Mouse (Mus musculus): ENCODE results near the gene Gdf15. TPM values are rescaled to one million over a fixed set of nuclear protein-coding genes. Genes with fewer than 3 reads are reported as not detected.

The Gdf15 gene
- polyA plus RNA-seq, 1 experiment from 2014 or later = 1.6 TPM

GRCm38 (mm10) chr8:70638752-70639151, 6.5 kb upstream of the Gdf15 start:
- H3K9ac ChIP-seq (ENCODE audit: low read length) = 0 out of 2 replicates have a peak overlapping the region, but pooled peaks have one; percentile 21
- H3K4me2 ChIP-seq (ENCODE audit: low read depth, low read length) = no peak overlapping the region
- H3K4me1 ChIP-seq (ENCODE audit: control insufficient read depth, insufficient read depth, low read length) = peaks cover 22% of the 10 kb centered on the region
- no peak overlapping the region for H3K4me3 ChIP-seq (ENCODE audit: low read length)
- no peaks in the 10 kb centered on the region for H3K27me3 ChIP-seq (ENCODE audit: control insufficient read depth, insufficient read depth, low read length)
- H3K9me3 ChIP-seq (replicated peaks; ENCODE audit: control insufficient read depth, low read length) = no peaks in the 10 kb centered on the region
- peak overlapping the region; percentile 25 for H3K27ac ChIP-seq (ENCODE audit: low read length)
- ATAC-seq (replicated peaks; ENCODE audit: extremely low read depth, insufficient read depth, low FRiP score) = no peak
- 51% methylated on average over 9 of the region's 9 CpGs for WGBS
- no peaks in the 10 kb centered on the region for H3K36me3 ChIP-seq (ENCODE audit: control insufficient read depth, insufficient read depth)

- ATAC-seq (replicated peaks; ENCODE audit: extremely low read depth, insufficient read depth, low FRiP score) = no peak
- H3K36me3 ChIP-seq (ENCODE audit: control insufficient read depth, insufficient read depth) = no peaks in the 10 kb centered on the region
- no peak overlapping the region for H3K4me2 ChIP-seq (ENCODE audit: low read depth, low read length)
- no peak overlapping the region for H3K9ac ChIP-seq (ENCODE audit: low read length)
- WGBS = 64% methylated on average over 8 of the region's 8 CpGs
- H3K4me3 ChIP-seq (ENCODE audit: low read length) = no peak overlapping the region
- H3K27me3 ChIP-seq (ENCODE audit: control insufficient read depth, insufficient read depth, low read length) = no peaks in the 10 kb centered on the region
- peaks cover 26% of the 10 kb centered on the region for H3K4me1 ChIP-seq (ENCODE audit: control insufficient read depth, insufficient read depth, low read length)
- H3K27ac ChIP-seq (ENCODE audit: low read length) = no peak overlapping the region
- no peaks in the 10 kb centered on the region for H3K9me3 ChIP-seq (replicated peaks; ENCODE audit: control insufficient read depth, low read length)
Measured at GRCm38 (mm10) chr8:70636838-70637237, 4.6 kb upstream of the Gdf15 start.

- Histone ChIP-seq H3K9ac (ENCODE audit: low read length) (no peak overlapping the region), H3K27ac (ENCODE audit: low read length) (no peak overlapping the region), H3K9me3 (replicated peaks; ENCODE audit: control insufficient read depth, low read length) (no peaks in the 10 kb centered on the region), H3K4me3 (ENCODE audit: low read length) (no peak overlapping the region), H3K4me2 (ENCODE audit: low read depth, low read length) (no peak overlapping the region), H3K27me3 (ENCODE audit: control insufficient read depth, insufficient read depth, low read length) (no peaks in the 10 kb centered on the region), H3K4me1 (ENCODE audit: control insufficient read depth, insufficient read depth, low read length) (peaks cover 35% of the 10 kb centered on the region), H3K36me3 (ENCODE audit: control insufficient read depth, insufficient read depth) (no peaks in the 10 kb centered on the region)
- ATAC-seq (replicated peaks; ENCODE audit: extremely low read depth, insufficient read depth, low FRiP score) = no peak
- WGBS = 74% methylated on average over 6 of the region's 6 CpGs
Measured at GRCm38 (mm10) chr8:70635527-70635926, 3.3 kb upstream of the Gdf15 start.

GRCm38 (mm10) chr8:70634066-70634465, 1.8 kb upstream of the Gdf15 start:
- no peaks in the 10 kb centered on the region for H3K9me3 ChIP-seq (replicated peaks; ENCODE audit: control insufficient read depth, low read length)
- no peak overlapping the region for H3K4me2 ChIP-seq (ENCODE audit: low read depth, low read length)
- peak overlapping the region; percentile 43 for H3K9ac ChIP-seq (ENCODE audit: low read length)
- H3K27ac ChIP-seq (ENCODE audit: low read length) = peak overlapping the region; percentile 53
- H3K4me1 ChIP-seq (ENCODE audit: control insufficient read depth, insufficient read depth, low read length) = peaks cover 37% of the 10 kb centered on the region
- H3K36me3 ChIP-seq (ENCODE audit: control insufficient read depth, insufficient read depth) = no peaks in the 10 kb centered on the region
- ATAC-seq (replicated peaks; ENCODE audit: extremely low read depth, insufficient read depth, low FRiP score) = peak; percentile 21; the same call in 1 of the 2 replicates
- no peak overlapping the region for H3K4me3 ChIP-seq (ENCODE audit: low read length)
- no peaks in the 10 kb centered on the region for H3K27me3 ChIP-seq (ENCODE audit: control insufficient read depth, insufficient read depth, low read length)
- 24% methylated on average over 6 of the region's 6 CpGs for WGBS

- 14% methylated on average over 24 of the region's 24 CpGs for WGBS
- H3K9me3 ChIP-seq (replicated peaks; ENCODE audit: control insufficient read depth, low read length) = no peaks in the 10 kb centered on the region
- peak overlapping the region; percentile 38 for H3K9ac ChIP-seq (ENCODE audit: low read length)
- peak overlapping the region; percentile 39 for H3K4me2 ChIP-seq (ENCODE audit: low read depth, low read length)
- H3K36me3 ChIP-seq (ENCODE audit: control insufficient read depth, insufficient read depth) = no peaks in the 10 kb centered on the region
- H3K4me3 ChIP-seq (ENCODE audit: low read length) = peak overlapping the region; percentile 6; the same call in 1 of the 2 replicates
- ATAC-seq (replicated peaks; ENCODE audit: extremely low read depth, insufficient read depth, low FRiP score) = peak; percentile 7; the same call in 1 of the 2 replicates
- peaks cover 30% of the 10 kb centered on the region for H3K4me1 ChIP-seq (ENCODE audit: control insufficient read depth, insufficient read depth, low read length)
- no peaks in the 10 kb centered on the region for H3K27me3 ChIP-seq (ENCODE audit: control insufficient read depth, insufficient read depth, low read length)
- peak overlapping the region; percentile 21; the same call in 1 of the 2 replicates for H3K27ac ChIP-seq (ENCODE audit: low read length)
Measured at GRCm38 (mm10) chr8:70631436-70631835, 820 bp downstream of the Gdf15 start.

GRCm38 (mm10) chr8:70630532-70631381, 1.5 kb downstream of the Gdf15 start:
- Histone ChIP-seq H3K4me1 (ENCODE audit: control insufficient read depth, insufficient read depth, low read length) (peaks cover 30% of the 10 kb centered on the region), H3K4me3 (ENCODE audit: low read length) (peak overlapping the region; percentile 6; the same call in 1 of the 2 replicates), H3K27ac (ENCODE audit: low read length) (peak overlapping the region; percentile 21; the same call in 1 of the 2 replicates), H3K9me3 (replicated peaks; ENCODE audit: control insufficient read depth, low read length) (no peaks in the 10 kb centered on the region), H3K9ac (ENCODE audit: low read length) (peak overlapping the region; percentile 38), H3K4me2 (ENCODE audit: low read depth, low read length) (peak overlapping the region; percentile 62), H3K27me3 (ENCODE audit: control insufficient read depth, insufficient read depth, low read length) (no peaks in the 10 kb centered on the region; the same call in 1 of the 2 replicates), H3K36me3 (ENCODE audit: control insufficient read depth, insufficient read depth) (no peaks in the 10 kb centered on the region)
- WGBS = 16% methylated on average over 22 of the region's 22 CpGs
- ATAC-seq (replicated peaks; ENCODE audit: extremely low read depth, insufficient read depth, low FRiP score) = no peak

- Histone ChIP-seq H3K4me1 (ENCODE audit: control insufficient read depth, insufficient read depth, low read length) (peaks cover 28% of the 10 kb centered on the region), H3K27ac (ENCODE audit: low read length) (peak overlapping the region; percentile 72), H3K27me3 (ENCODE audit: control insufficient read depth, insufficient read depth, low read length) (no peaks in the 10 kb centered on the region; the same call in 1 of the 2 replicates), H3K4me2 (ENCODE audit: low read depth, low read length) (peak overlapping the region; percentile 62), H3K9me3 (replicated peaks; ENCODE audit: control insufficient read depth, low read length) (no peaks in the 10 kb centered on the region), H3K36me3 (ENCODE audit: control insufficient read depth, insufficient read depth) (no peaks in the 10 kb centered on the region), H3K4me3 (ENCODE audit: low read length) (peak overlapping the region; percentile 50), H3K9ac (ENCODE audit: low read length) (peak overlapping the region; percentile 62)
- 1% methylated on average over 60 of the region's 60 CpGs for WGBS
- peak; percentile 84 for ATAC-seq (replicated peaks; ENCODE audit: extremely low read depth, insufficient read depth, low FRiP score)
Measured at GRCm38 (mm10) chr8:70629574-70630531, 2.4 kb downstream of the Gdf15 start.

GRCm38 (mm10) chr8:70628986-70629490, 3.2 kb downstream of the Gdf15 start:
- Histone ChIP-seq H3K4me2 (ENCODE audit: low read depth, low read length) (peak overlapping the region; percentile 62), H3K4me3 (ENCODE audit: low read length) (peak overlapping the region; percentile 50), H3K27ac (ENCODE audit: low read length) (peak overlapping the region; percentile 72), H3K36me3 (ENCODE audit: control insufficient read depth, insufficient read depth) (no peaks in the 10 kb centered on the region), H3K27me3 (ENCODE audit: control insufficient read depth, insufficient read depth, low read length) (no peaks in the 10 kb centered on the region; the same call in 1 of the 2 replicates), H3K4me1 (ENCODE audit: control insufficient read depth, insufficient read depth, low read length) (peaks cover 20% of the 10 kb centered on the region), H3K9me3 (replicated peaks; ENCODE audit: control insufficient read depth, low read length) (no peaks in the 10 kb centered on the region), H3K9ac (ENCODE audit: low read length) (peak overlapping the region; percentile 62)
- ATAC-seq (replicated peaks; ENCODE audit: extremely low read depth, insufficient read depth, low FRiP score) = no peak
- 57% methylated on average over 7 of the region's 7 CpGs for WGBS

Data from heart, embryonic 16.5 days (tissue).